Mouse (Mus musculus) T-helper 2 cell (primary cell): ENCODE measurements around the gene Bend5.

Experiments used
- in situ Hi-C: fragments of 300-600 bp; cut with MboI, MseI; formaldehyde crosslinking; loops from one replicate; pipeline ENCODE4 v1.15.1; 2025; ENCODE audit warnings: high pct_unique_total_duplicates

Gene Bend5

GRCm38 (mm10) chr4:111414818-111415488 is at the start of gene Bend5:
Gene Bend5, plus strand, starts transcription at chr4:111415006.
- in situ Hi-C loops, result no loop called here

GRCm38 (mm10) chr4:111367771-111368170 is 47.0 kb upstream of the Bend5 start:
- in situ Hi-C loops, result no loop called here

- in situ Hi-C loops, result no loop called here
These were observed 37.6 kb upstream of the Bend5 start for GRCm38 (mm10) chr4:111377159-111377558.

GRCm38 (mm10) chr4:111378071-111378470 is 36.7 kb upstream of the Bend5 start:
- in situ Hi-C loops, result no loop called here

GRCm38 (mm10) chr4:111383101-111383500 is 31.7 kb upstream of the Bend5 start:
- in situ Hi-C loops, result no loop called here

- in situ Hi-C loops, result no loop called here
These were observed 24.1 kb upstream of the Bend5 start for GRCm38 (mm10) chr4:111390736-111391135.

- in situ Hi-C loops, result no loop called here
These were observed 15.0 kb upstream of the Bend5 start for GRCm38 (mm10) chr4:111399784-111400183.

GRCm38 (mm10) chr4:111400676-111401075 is 14.1 kb upstream of the Bend5 start:
- in situ Hi-C loops, result no loop called here

GRCm38 (mm10) chr4:111403243-111403642 is 11.6 kb upstream of the Bend5 start:
- in situ Hi-C loops, result no loop called here

GRCm38 (mm10) chr4:111410731-111411130 is 4.1 kb upstream of the Bend5 start:
- in situ Hi-C loops, result no loop called here

GRCm38 (mm10) chr4:111414399-111414798 is 407 bp upstream of the Bend5 start:
- in situ Hi-C loops, result no loop called here

- in situ Hi-C loops, result no loop called here
These were observed 1.3 kb downstream of the Bend5 start for GRCm38 (mm10) chr4:111416126-111416525.

GRCm38 (mm10) chr4:111416551-111416950 is 1.7 kb downstream of the Bend5 start:
- in situ Hi-C loops, result no loop called here

- in situ Hi-C loops, result no loop called here
These were observed 2.9 kb downstream of the Bend5 start for GRCm38 (mm10) chr4:111417716-111418115.

- in situ Hi-C loops, result no loop called here
These were observed 4.7 kb downstream of the Bend5 start for GRCm38 (mm10) chr4:111419476-111419875.

GRCm38 (mm10) chr4:111420031-111420430 is 5.2 kb downstream of the Bend5 start:
- in situ Hi-C loops, result no loop called here

GRCm38 (mm10) chr4:111420955-111421354 is 6.1 kb downstream of the Bend5 start:
- in situ Hi-C loops, result no loop called here

GRCm38 (mm10) chr4:111421785-111422184 is 7.0 kb downstream of the Bend5 start:
- in situ Hi-C loops, result no loop called here

- in situ Hi-C loops, result no loop called here
These were observed 9.7 kb downstream of the Bend5 start for GRCm38 (mm10) chr4:111424371-111424950.

GRCm38 (mm10) chr4:111425170-111425569 is 10.4 kb downstream of the Bend5 start:
- in situ Hi-C loops, result no loop called here

- in situ Hi-C loops, result no loop called here
These were observed 16.4 kb downstream of the Bend5 start for GRCm38 (mm10) chr4:111431186-111431585.

- in situ Hi-C loops, result no loop called here
These were observed 17.2 kb downstream of the Bend5 start for GRCm38 (mm10) chr4:111432013-111432412.

- in situ Hi-C loops, result no loop called here
These were observed 17.6 kb downstream of the Bend5 start for GRCm38 (mm10) chr4:111432417-111432816.

- in situ Hi-C loops, result no loop called here
These were observed 26.9 kb downstream of the Bend5 start for GRCm38 (mm10) chr4:111441709-111442108.
